Mouse (Mus musculus) intestine, embryonic 16.5 days (tissue): ENCODE results near the gene Srgap2. TPM values are rescaled to one million over a fixed set of nuclear protein-coding genes. Genes with fewer than 3 reads are reported as not detected.

ENCODE experiments used
- ATAC-seq: fragments of 200-750 bp; cut with Nextera tagmentation; 2 replicates; pipeline ENCODE4 v1.8.0; 2017; ENCODE audit warnings: moderate TSS enrichment, moderate library complexity
- H3K27ac ChIP-seq: fragments of 300-500 bp; sonication (generic); 2 replicates; pipeline ENCODE4 v1.5.1; 2014; ENCODE audit warnings: mild to moderate bottlenecking, low read length
- H3K27me3 ChIP-seq: fragments of 300-500 bp; sonication (generic); replicated peaks from 2 replicates; pipeline ENCODE4 v1.6.1; 2014; ENCODE audit warnings: low read length, control low read depth, mixed read lengths; ENCODE audit not compliant: control insufficient read depth, insufficient read depth
- H3K36me3 ChIP-seq: fragments of 300-500 bp; sonication (generic); 2 replicates; pipeline ENCODE4 v1.6.1; 2014; ENCODE audit warnings: low read length, control low read depth; ENCODE audit not compliant: control insufficient read depth, insufficient read depth
- H3K4me1 ChIP-seq: fragments of 300-500 bp; sonication (generic); 2 replicates; pipeline ENCODE4 v1.6.1; 2014; ENCODE audit warnings: low read length, control low read depth, mixed read lengths; ENCODE audit not compliant: control insufficient read depth, insufficient read depth
- H3K4me2 ChIP-seq: fragments of 300-500 bp; sonication (generic); 2 replicates; pipeline ENCODE4 v1.6.1; 2014; ENCODE audit warnings: low read depth, low read length, control low read depth
- H3K4me3 ChIP-seq: fragments of 300-500 bp; sonication (generic); 2 replicates; pipeline ENCODE4 v1.5.1; 2014; ENCODE audit warnings: mild to moderate bottlenecking, low read length
- H3K9ac ChIP-seq: fragments of 300-500 bp; sonication (generic); 2 replicates; pipeline ENCODE4 v1.6.1; 2014; ENCODE audit warnings: low read depth, low read length
- H3K9me3 ChIP-seq: fragments of 300-500 bp; sonication (generic); 2 replicates; pipeline ENCODE4 v1.6.1; 2016; ENCODE audit warnings: low read length, control low read depth; ENCODE audit not compliant: control insufficient read depth
- WGBS: fragments of 180-500 bp; shearing (Covaris S2); extraction: QIAGEN DNeasy Blood & Tissue Kit; methylation state at CpG from one replicate; pipeline ENCODE4 v1.1.7; 2014; 5-methylcytosine and 5-hydroxymethylcytosine counted together
- polyA plus RNA-seq: library from polyadenylated mRNA; unstranded; fragments of >200 nt; fragmentation: Nextera tagmentation; extraction: Ambion mirVana; gene quantifications from 2 replicates; pipeline ENCODE4 v1.2.1, GENCODE M21; 2015

Srgap2 gene
- polyA plus RNA-seq, 1 experiment from 2014 or later = 7.8 TPM

GRCm38 (mm10) chr1:131296726-131297125 is 230.4 kb downstream of the Srgap2 start:
- Histone ChIP-seq H3K9ac (no peak overlapping the region), H3K4me3 (no peak overlapping the region), H3K4me2 (no peak overlapping the region), H3K27ac (no peak overlapping the region), H3K9me3 (no peaks in the 10 kb centered on the region), H3K27me3 (no peaks in the 10 kb centered on the region), H3K36me3 (peaks cover 2% of the 10 kb centered on the region; the same call in 1 of the 2 replicates), H3K4me1 (no peaks in the 10 kb centered on the region)
- no peak for ATAC-seq
- 93% methylated on average over 7 of the region's 7 CpGs for WGBS

- H3K4me2 ChIP-seq = no peak overlapping the region
- H3K4me1 ChIP-seq = no peaks in the 10 kb centered on the region
- H3K36me3 ChIP-seq = peaks cover 3% of the 10 kb centered on the region; the same call in 1 of the 2 replicates
- H3K4me3 ChIP-seq = no peak overlapping the region
- ATAC-seq = 0 out of 2 replicates have a peak, but pooled peaks have one; percentile 36
- 86% methylated on average over 8 of the region's 8 CpGs for WGBS
- H3K9me3 ChIP-seq = no peaks in the 10 kb centered on the region
- H3K27ac ChIP-seq = no peak overlapping the region
- no peaks in the 10 kb centered on the region for H3K27me3 ChIP-seq
- H3K9ac ChIP-seq = no peak overlapping the region
Measured at GRCm38 (mm10) chr1:131295200-131295599, 232.0 kb downstream of the Srgap2 start.

- Histone ChIP-seq H3K27me3 (no peaks in the 10 kb centered on the region), H3K4me1 (no peaks in the 10 kb centered on the region), H3K4me2 (no peak overlapping the region), H3K4me3 (no peak overlapping the region), H3K36me3 (peaks cover 6% of the 10 kb centered on the region; the same call in 1 of the 2 replicates), H3K9me3 (no peaks in the 10 kb centered on the region), H3K9ac (no peak overlapping the region), H3K27ac (no peak overlapping the region)
- 94% methylated on average over 2 of the region's 2 CpGs for WGBS
- no peak for ATAC-seq
Measured at GRCm38 (mm10) chr1:131293922-131294250, 233.3 kb downstream of the Srgap2 start.

GRCm38 (mm10) chr1:131293221-131293921 is 233.8 kb downstream of the Srgap2 start:
- Histone ChIP-seq H3K36me3 (peaks cover 6% of the 10 kb centered on the region; the same call in 1 of the 2 replicates), H3K9me3 (no peaks in the 10 kb centered on the region), H3K4me2 (no peak overlapping the region), H3K27ac (no peak overlapping the region), H3K27me3 (no peaks in the 10 kb centered on the region), H3K4me3 (no peak overlapping the region), H3K9ac (no peak overlapping the region), H3K4me1 (no peaks in the 10 kb centered on the region)
- no peak for ATAC-seq
- 91% methylated on average over 4 of the region's 4 CpGs for WGBS

GRCm38 (mm10) chr1:131290648-131291047 is 236.5 kb downstream of the Srgap2 start:
- WGBS = 35% methylated on average over 2 of the region's 2 CpGs
- no peaks in the 10 kb centered on the region for H3K9me3 ChIP-seq
- H3K36me3 ChIP-seq = 0 out of 2 replicates have a peak, but pooled peaks cover 6% of the 10 kb centered on the region
- H3K4me3 ChIP-seq = no peak overlapping the region
- H3K27me3 ChIP-seq = no peaks in the 10 kb centered on the region
- no peak overlapping the region for H3K27ac ChIP-seq
- H3K4me1 ChIP-seq = no peaks in the 10 kb centered on the region
- no peak for ATAC-seq
- H3K9ac ChIP-seq = no peak overlapping the region
- no peak overlapping the region for H3K4me2 ChIP-seq

- no peak overlapping the region for H3K27ac ChIP-seq
- no peaks in the 10 kb centered on the region for H3K27me3 ChIP-seq
- H3K36me3 ChIP-seq = 0 out of 2 replicates have a peak, but pooled peaks cover 6% of the 10 kb centered on the region
- 86% methylated on average over 6 of the region's 6 CpGs for WGBS
- H3K4me2 ChIP-seq = no peak overlapping the region
- no peak overlapping the region for H3K4me3 ChIP-seq
- no peak for ATAC-seq
- no peaks in the 10 kb centered on the region for H3K9me3 ChIP-seq
- no peaks in the 10 kb centered on the region for H3K4me1 ChIP-seq
- no peak overlapping the region for H3K9ac ChIP-seq
Measured at GRCm38 (mm10) chr1:131288938-131289337, 238.2 kb downstream of the Srgap2 start.

- Histone ChIP-seq H3K9me3 (no peaks in the 10 kb centered on the region), H3K27ac (no peak overlapping the region), H3K27me3 (no peaks in the 10 kb centered on the region), H3K4me1 (no peaks in the 10 kb centered on the region), H3K4me2 (no peak overlapping the region), H3K4me3 (no peak overlapping the region), H3K36me3 (0 out of 2 replicates have a peak, but pooled peaks cover 6% of the 10 kb centered on the region), H3K9ac (no peak overlapping the region)
- WGBS = 64% methylated on average over 2 of the region's 2 CpGs
- no peak for ATAC-seq
Measured at GRCm38 (mm10) chr1:131287267-131287666, 239.9 kb downstream of the Srgap2 start.

GRCm38 (mm10) chr1:131286803-131287202 is 240.3 kb downstream of the Srgap2 start:
- WGBS = 75% methylated on average over 5 of the region's 5 CpGs
- Histone ChIP-seq H3K4me3 (no peak overlapping the region), H3K9me3 (no peaks in the 10 kb centered on the region), H3K4me1 (no peaks in the 10 kb centered on the region), H3K4me2 (no peak overlapping the region), H3K36me3 (0 out of 2 replicates have a peak, but pooled peaks cover 5% of the 10 kb centered on the region), H3K9ac (no peak overlapping the region), H3K27ac (no peak overlapping the region), H3K27me3 (no peaks in the 10 kb centered on the region)
- no peak for ATAC-seq

GRCm38 (mm10) chr1:131284616-131285015 is 242.5 kb downstream of the Srgap2 start:
- H3K36me3 ChIP-seq = 0 out of 2 replicates have a peak, but pooled peaks cover 2% of the 10 kb centered on the region
- ATAC-seq = no peak
- H3K4me3 ChIP-seq = no peak overlapping the region
- WGBS = 47% methylated on average over 4 of the region's 4 CpGs
- H3K4me2 ChIP-seq = no peak overlapping the region
- peaks cover 10% of the 10 kb centered on the region for H3K4me1 ChIP-seq
- H3K27ac ChIP-seq = no peak overlapping the region
- no peak overlapping the region for H3K9ac ChIP-seq
- H3K27me3 ChIP-seq = no peaks in the 10 kb centered on the region
- no peaks in the 10 kb centered on the region for H3K9me3 ChIP-seq
